Mouse (Mus musculus) G1E (cell line): ENCODE measurements around the gene Tmppe.

Source experiments
- CTCF ChIP-seq: IDR thresholded peaks from 2 replicates; pipeline ENCODE4 v1.5.1; 2012; ENCODE audit warnings: low read depth, low read length, inconsistent platforms, mixed read lengths
- GATA1 ChIP-seq: IDR thresholded peaks from 2 replicates; pipeline ENCODE4 v1.6.1; 2012; ENCODE audit warnings: borderline replicate concordance, low read length, inconsistent platforms, mixed read lengths
- GATA2 ChIP-seq: IDR thresholded peaks from 2 replicates; pipeline ENCODE4 v1.6.1; 2012; ENCODE audit warnings: low read depth, low read length, inconsistent platforms, borderline replicate concordance
- POLR2AphosphoS5 ChIP-seq: IDR thresholded peaks from 2 replicates; pipeline ENCODE4 v1.6.1; 2012; ENCODE audit warnings: low read depth, low read length, inconsistent platforms; ENCODE audit not compliant: insufficient replicate concordance
- TAL1 ChIP-seq: conservative IDR thresholded peaks from 2 replicates; pipeline ENCODE4 v1.6.1; 2012; ENCODE audit warnings: low read depth, low read length, inconsistent platforms, mixed read lengths

- no peak for TF ChIP-seq CTCF
- no peak for TF ChIP-seq GATA1
- no peak for TF ChIP-seq GATA2
- no peak for TF ChIP-seq TAL1
- TF ChIP-seq POLR2AphosphoS5, result no peak
Observed at GRCm38 (mm10) chr9:114435668-114436067, 34.8 kb downstream of the Tmppe start.
